Mouse (Mus musculus): ENCODE results near the gene Fezf2. TPM values are rescaled to one million over a fixed set of nuclear protein-coding genes. Genes with fewer than 3 reads are reported as not detected.

Gene Fezf2
- polyA plus RNA-seq, 1 experiment from 2014 or later = not detected

DNA sequence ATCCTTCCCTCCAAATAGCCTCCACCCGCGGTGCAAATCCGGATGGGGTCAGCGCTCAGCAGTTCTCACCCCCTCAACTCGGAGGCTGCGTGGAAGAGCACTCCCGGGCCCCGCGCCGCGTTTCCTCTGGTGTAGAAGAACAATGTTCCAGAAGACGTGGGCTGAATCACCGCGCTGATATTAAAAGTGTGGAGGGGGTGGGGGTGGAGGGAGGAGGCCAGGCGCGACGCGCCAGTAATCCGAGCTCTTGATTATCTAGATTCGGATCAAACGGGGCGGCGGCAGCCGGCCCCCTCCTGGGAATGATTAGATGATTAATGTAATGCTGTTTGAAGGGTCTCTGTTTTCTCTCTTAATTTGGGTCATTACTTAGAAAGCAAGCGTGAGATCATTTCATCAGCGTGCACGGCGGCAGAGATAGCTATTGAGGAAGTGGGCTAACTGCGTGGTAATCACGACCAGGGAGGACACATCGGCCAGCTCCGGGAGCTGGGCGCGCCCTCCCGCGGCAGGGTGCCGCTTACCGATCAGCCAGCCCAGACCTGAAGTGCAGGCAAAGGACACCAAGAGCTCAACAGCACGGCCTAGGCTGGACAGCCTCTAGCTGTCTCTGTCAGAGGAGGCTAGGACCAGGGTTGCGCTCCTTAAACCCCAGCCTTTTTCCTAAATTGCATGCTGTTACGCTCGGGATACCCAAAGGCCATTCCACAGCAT is 6.8 kb downstream of the Fezf2 start:
- H3K36me3 ChIP-seq = no peaks in the 10 kb centered on the region
- WGBS = under 1% methylated on average over 42 of the region's 42 CpGs
- peaks cover 91% of the 10 kb centered on the region for H3K27me3 ChIP-seq (replicated peaks)
- H3K27ac ChIP-seq = no peak overlapping the region
- no peak for ATAC-seq (ENCODE audit: insufficient read depth, low FRiP score, low read depth)
- no peak overlapping the region for H3K9ac ChIP-seq
- peak overlapping the region; percentile 10; the same call in 1 of the 2 replicates for H3K4me3 ChIP-seq (replicated peaks)
- peak overlapping the region; percentile 14; the same call in 1 of the 2 replicates for H3K4me2 ChIP-seq
- H3K9me3 ChIP-seq = no peaks in the 10 kb centered on the region
- H3K4me1 ChIP-seq = peaks cover 25% of the 10 kb centered on the region

DNA sequence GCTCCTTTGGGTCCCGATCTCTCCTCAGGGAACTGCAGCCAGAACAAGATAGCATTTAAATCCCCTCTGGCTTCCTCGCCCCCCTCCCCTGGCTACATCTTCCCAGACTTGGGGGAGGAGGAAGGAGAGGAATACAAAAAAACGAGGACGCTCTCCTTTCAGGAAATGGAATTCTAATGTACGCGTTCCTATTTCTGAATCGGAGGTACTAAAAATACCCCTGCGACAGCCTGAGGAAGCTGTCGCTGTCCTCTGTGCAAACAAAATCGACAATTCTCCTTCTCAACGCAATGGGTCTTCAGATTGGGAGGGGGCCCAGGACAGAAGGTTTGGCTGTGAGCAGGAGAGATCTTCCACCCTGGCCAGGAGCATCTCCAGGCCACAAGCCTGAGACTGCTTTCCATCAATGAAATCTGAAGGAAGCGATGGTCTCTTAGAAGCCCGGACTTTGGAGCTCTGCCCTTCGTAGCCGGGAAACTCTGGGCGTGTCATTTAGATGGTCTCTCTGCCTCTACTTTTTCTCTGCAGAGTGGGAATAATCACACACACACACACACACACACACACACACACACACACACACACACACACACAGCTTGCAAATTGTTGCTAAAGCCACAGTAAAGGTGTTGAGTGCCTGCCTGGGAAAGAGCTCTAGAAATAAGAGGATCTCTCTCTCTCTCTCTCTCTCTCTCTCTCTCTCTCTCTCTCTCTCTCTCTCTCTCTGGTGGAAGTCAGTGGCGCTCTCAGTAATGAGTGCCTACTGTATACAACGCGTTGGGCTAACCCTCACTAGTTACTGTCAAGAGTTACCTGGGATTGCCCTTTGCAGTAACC is 7.5 kb downstream of the Fezf2 start:
- 5% methylated on average over 19 of the region's 19 CpGs for WGBS
- peaks cover 91% of the 10 kb centered on the region for H3K27me3 ChIP-seq (replicated peaks)
- no peak overlapping the region for H3K4me2 ChIP-seq
- H3K36me3 ChIP-seq = no peaks in the 10 kb centered on the region
- H3K9me3 ChIP-seq = no peaks in the 10 kb centered on the region
- H3K27ac ChIP-seq = no peak overlapping the region
- H3K9ac ChIP-seq = no peak overlapping the region
- no peak for ATAC-seq (ENCODE audit: insufficient read depth, low FRiP score, low read depth)
- H3K4me1 ChIP-seq = peaks cover 18% of the 10 kb centered on the region
- H3K4me3 ChIP-seq (replicated peaks) = no peak overlapping the region

DNA sequence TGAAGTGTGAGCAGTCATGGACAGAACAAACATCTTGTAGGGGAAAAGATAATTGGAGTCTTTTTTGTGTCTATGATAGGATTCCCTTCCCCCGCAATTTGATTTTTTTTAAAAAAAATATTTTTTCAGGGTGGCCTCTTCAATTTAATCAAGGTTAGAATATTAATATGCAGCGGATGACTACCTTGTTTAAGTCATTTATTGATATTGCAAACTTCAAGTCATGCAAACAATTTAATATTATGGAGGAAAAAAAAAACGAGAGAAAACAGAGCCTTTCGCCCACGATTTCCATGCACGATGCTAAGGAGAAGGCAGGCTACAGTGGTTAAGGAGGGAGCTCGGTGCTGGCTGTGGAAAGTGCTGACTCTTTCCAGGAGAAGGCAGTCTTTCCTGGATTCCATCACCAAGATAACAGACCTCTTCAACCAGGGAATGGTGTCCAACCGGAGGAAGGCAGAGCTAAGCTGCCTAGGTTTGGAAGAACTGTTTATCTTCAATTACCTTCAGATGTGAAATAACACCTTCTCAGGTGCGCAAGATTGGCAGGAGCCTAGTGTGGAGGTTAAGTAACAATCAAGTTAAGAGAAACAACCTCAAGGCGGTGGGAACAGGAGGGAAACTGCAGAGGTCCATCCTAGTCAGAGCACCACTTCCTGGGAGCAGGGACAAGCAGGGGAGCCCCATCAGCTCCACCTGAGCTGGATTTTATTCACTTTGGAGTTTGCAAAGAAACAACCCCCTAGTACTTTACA is 9.0 kb downstream of the Fezf2 start:
- WGBS = 2% methylated on average over 10 of the region's 10 CpGs
- Histone ChIP-seq H3K4me3 (replicated peaks) (no peak overlapping the region), H3K4me2 (no peak overlapping the region), H3K9me3 (no peaks in the 10 kb centered on the region), H3K36me3 (no peaks in the 10 kb centered on the region), H3K9ac (no peak overlapping the region), H3K27me3 (replicated peaks) (peaks cover 90% of the 10 kb centered on the region), H3K4me1 (0 out of 2 replicates have a peak, but pooled peaks cover 9% of the 10 kb centered on the region), H3K27ac (no peak overlapping the region)
- no peak for ATAC-seq (ENCODE audit: insufficient read depth, low FRiP score, low read depth)

DNA sequence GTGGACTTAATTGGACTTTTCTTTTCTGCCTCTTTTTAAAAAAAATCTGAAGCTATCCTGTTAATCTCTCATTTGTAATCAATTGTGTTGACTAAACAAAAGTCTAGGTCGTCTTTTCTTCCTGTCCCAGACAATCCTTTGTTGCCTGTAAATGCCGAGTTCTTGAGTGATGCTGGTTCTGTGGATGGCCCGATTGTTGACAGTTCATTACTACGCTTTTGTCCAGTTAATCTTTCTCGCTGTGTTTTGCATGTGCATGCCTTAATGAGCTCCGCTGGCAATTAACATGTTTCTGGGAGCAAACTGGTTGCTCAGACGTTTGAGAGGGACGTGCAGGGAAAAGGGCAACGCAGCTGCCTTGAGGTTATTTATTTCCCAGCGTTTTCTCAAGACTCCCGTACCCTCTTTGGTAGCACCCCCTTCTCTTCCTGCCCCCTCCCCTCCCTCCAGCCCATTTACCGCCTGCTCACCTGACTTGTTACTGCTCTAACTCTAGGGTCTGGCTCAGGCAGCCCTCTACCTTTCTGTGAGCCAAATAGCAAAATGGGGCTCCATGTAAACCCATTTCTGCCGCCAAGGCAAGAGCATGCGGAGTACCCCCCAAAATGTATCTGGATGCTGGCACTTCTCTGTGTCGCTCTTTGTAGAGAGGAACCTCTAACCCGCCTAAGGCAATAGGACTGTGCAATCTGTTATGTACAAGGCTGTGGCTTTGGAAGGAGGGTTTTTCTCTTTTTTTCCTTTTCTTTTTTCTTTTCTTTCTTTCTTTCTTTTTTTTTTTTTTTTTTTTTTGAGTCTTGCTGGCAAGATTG is 9.8 kb downstream of the Fezf2 start:
- 4% methylated on average over 16 of the region's 16 CpGs for WGBS
- Histone ChIP-seq H3K9me3 (no peaks in the 10 kb centered on the region), H3K4me3 (replicated peaks) (no peak overlapping the region), H3K27me3 (replicated peaks) (peaks cover 82% of the 10 kb centered on the region), H3K36me3 (no peaks in the 10 kb centered on the region), H3K9ac (no peak overlapping the region), H3K4me2 (no peak overlapping the region), H3K4me1 (0 out of 2 replicates have a peak, but pooled peaks cover 9% of the 10 kb centered on the region), H3K27ac (no peak overlapping the region)
- ATAC-seq (ENCODE audit: insufficient read depth, low FRiP score, low read depth) = no peak

DNA sequence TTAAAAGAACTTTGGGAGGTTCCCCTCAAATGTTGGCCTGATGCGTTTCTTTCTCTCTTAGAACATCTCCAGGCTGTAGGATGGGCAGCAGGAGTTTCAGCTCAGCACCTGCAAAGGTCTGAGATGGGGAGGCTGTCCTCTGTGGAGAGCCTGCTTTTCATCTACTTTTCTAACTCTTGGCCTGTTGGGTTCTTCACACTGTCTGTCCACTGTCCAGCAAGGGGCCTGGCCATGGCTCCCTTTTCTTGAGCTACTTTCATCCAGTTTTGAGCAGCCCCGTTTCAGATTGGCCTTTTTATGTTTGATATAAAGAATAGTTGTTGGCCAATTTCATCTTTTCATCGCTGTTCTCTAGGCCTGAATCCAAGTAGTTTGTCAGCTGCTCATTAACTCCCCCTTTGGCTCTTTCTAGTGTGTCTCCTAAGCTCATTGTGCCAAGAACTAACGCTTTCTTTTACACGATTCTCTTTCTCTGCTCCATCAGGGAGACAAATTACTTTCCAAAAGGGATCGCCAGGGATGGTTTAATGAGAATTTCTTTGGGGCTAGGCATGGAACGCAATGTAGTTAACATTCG is 10.5 kb downstream of the Fezf2 start:
- H3K36me3 ChIP-seq = no peaks in the 10 kb centered on the region
- H3K9me3 ChIP-seq = no peaks in the 10 kb centered on the region
- H3K9ac ChIP-seq = no peak overlapping the region
- no peak for ATAC-seq (ENCODE audit: insufficient read depth, low FRiP score, low read depth)
- no peak overlapping the region for H3K4me3 ChIP-seq (replicated peaks)
- WGBS = 11% methylated on average over 8 of the region's 8 CpGs
- no peak overlapping the region for H3K27ac ChIP-seq
- 0 out of 2 replicates have a peak, but pooled peaks cover 9% of the 10 kb centered on the region for H3K4me1 ChIP-seq
- H3K4me2 ChIP-seq = no peak overlapping the region
- peaks cover 75% of the 10 kb centered on the region for H3K27me3 ChIP-seq (replicated peaks)

DNA sequence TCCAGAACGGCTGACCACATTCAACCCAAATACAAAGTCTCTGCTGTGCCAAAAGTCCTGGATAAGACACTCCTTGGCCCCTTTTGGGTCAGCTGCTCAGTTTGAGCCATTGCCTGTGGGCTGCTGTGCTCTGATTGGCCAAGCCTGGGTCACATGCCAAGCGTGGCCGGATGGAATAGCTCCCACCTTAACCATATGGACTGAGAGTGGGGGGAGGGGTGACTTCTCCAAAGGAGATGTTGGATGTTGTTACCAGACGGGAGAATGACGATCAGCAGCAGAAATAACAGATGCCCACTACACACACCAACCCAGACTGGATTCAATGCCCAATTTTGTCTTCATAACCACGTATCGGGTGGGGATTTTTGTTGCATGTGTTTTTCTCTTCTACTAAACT is 13.1 kb downstream of the Fezf2 start:
- peaks cover 52% of the 10 kb centered on the region for H3K27me3 ChIP-seq (replicated peaks)
- no peaks in the 10 kb centered on the region for H3K9me3 ChIP-seq
- no peak for ATAC-seq (ENCODE audit: insufficient read depth, low FRiP score, low read depth)
- H3K4me1 ChIP-seq = 0 out of 2 replicates have a peak, but pooled peaks cover under 1% of the 10 kb centered on the region
- no peak overlapping the region for H3K9ac ChIP-seq
- no peak overlapping the region for H3K4me2 ChIP-seq
- 45% methylated on average over 7 of the region's 7 CpGs for WGBS
- no peak overlapping the region for H3K27ac ChIP-seq
- no peaks in the 10 kb centered on the region for H3K36me3 ChIP-seq
- no peak overlapping the region for H3K4me3 ChIP-seq (replicated peaks)

DNA sequence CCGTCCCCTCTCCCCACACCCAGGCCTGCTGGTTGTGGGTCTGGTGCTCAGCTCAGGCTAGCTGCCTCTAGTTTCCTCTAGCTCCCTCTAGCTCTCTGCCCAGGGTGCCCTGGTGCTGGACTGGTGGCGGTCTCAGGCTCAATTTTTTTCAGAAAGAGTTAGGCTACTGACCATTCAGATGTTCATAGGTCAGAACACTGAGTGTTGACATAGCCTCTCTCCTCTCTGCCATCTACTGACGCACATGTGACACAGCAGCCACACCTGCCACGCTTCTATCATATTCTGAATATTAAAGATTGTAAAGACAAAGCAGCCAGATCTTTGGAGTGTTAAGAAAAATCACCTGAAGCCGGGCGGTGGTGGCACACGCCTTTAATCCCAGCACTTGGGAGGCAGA is 14.4 kb downstream of the Fezf2 start:
- no peak overlapping the region for H3K4me2 ChIP-seq
- H3K36me3 ChIP-seq = no peaks in the 10 kb centered on the region
- H3K9me3 ChIP-seq = no peaks in the 10 kb centered on the region
- no peak overlapping the region for H3K9ac ChIP-seq
- no peak for ATAC-seq (ENCODE audit: insufficient read depth, low FRiP score, low read depth)
- no peak overlapping the region for H3K4me3 ChIP-seq (replicated peaks)
- no peak overlapping the region for H3K27ac ChIP-seq
- H3K27me3 ChIP-seq (replicated peaks) = peaks cover 42% of the 10 kb centered on the region
- no peaks in the 10 kb centered on the region for H3K4me1 ChIP-seq
- WGBS = 78% methylated on average over 7 of the region's 7 CpGs

DNA sequence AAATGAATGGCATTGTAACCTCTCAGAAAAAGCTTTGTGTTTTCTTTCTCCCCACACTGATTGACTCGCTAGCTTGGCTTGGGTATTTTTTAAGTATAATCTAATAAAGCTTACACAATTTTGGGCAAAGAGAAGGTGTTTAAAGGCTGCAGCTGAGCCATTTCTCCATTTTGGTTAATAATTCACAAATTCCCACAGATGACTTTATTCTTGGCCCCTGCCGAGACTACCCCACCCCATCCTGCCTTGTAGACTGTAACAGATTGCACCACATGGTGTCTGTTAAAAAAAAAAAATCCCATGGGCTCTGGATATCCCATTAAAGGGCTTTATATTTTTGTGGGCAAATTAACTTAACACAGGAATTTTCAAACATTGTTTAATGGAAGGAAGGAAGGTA is 44.9 kb downstream of the Fezf2 start:
- H3K27me3 ChIP-seq (replicated peaks) = no peaks in the 10 kb centered on the region
- no peak overlapping the region for H3K4me3 ChIP-seq (replicated peaks)
- no peak overlapping the region for H3K4me2 ChIP-seq
- no peak overlapping the region for H3K27ac ChIP-seq
- no peak overlapping the region for H3K9ac ChIP-seq
- 46% methylated on average over 2 of the region's 2 CpGs for WGBS
- no peaks in the 10 kb centered on the region for H3K36me3 ChIP-seq
- H3K9me3 ChIP-seq = no peaks in the 10 kb centered on the region
- H3K4me1 ChIP-seq = no peaks in the 10 kb centered on the region
- no peak for ATAC-seq (ENCODE audit: insufficient read depth, low FRiP score, low read depth)

DNA sequence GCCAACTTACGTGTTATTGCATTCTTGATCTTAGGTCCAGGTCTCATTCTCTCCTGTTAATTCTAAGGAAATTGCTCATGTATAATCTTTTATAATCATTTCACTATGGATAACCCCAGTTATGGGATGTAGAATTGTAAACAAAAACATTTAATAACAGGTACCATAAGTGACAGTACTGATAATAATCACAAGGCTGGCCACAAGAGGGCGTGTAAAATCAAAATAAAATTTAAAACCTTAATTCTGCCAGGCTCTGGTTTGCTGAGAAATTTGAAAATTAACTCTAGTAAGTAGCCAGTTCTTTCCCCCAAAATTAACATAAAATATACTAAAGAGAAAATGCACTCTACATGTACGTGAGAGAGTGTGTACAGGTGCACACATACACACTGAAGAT is 47.3 kb downstream of the Fezf2 start:
- no peaks in the 10 kb centered on the region for H3K27me3 ChIP-seq (replicated peaks)
- no peak overlapping the region for H3K27ac ChIP-seq
- H3K9me3 ChIP-seq = no peaks in the 10 kb centered on the region
- H3K9ac ChIP-seq = no peak overlapping the region
- ATAC-seq (ENCODE audit: insufficient read depth, low FRiP score, low read depth) = no peak
- H3K36me3 ChIP-seq = no peaks in the 10 kb centered on the region
- H3K4me3 ChIP-seq (replicated peaks) = no peak overlapping the region
- no peaks in the 10 kb centered on the region for H3K4me1 ChIP-seq
- H3K4me2 ChIP-seq = no peak overlapping the region
- WGBS = 66% methylated on average over 3 of the region's 3 CpGs

DNA sequence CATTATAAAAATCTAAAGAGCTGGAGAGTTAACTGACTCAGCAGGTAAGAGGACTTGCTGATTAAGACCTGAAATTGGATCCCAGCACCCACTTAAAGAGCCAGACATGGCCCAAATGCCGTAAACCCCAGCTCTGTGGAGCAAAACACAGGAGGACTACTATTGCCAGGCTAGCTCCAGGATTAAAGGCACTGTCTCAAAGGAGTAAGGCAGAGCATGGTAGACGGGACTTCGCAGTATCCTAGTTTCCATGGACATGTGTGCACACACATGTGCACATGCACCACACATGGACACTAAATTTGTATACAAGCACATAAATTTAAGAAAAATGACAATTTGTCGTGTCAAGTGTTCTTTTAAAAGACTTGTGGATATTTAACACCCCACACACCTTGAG is 47.7 kb downstream of the Fezf2 start:
- no peak for ATAC-seq (ENCODE audit: insufficient read depth, low FRiP score, low read depth)
- no peak overlapping the region for H3K27ac ChIP-seq
- no peak overlapping the region for H3K4me3 ChIP-seq (replicated peaks)
- H3K4me2 ChIP-seq = no peak overlapping the region
- H3K27me3 ChIP-seq (replicated peaks) = no peaks in the 10 kb centered on the region
- H3K36me3 ChIP-seq = no peaks in the 10 kb centered on the region
- no peaks in the 10 kb centered on the region for H3K9me3 ChIP-seq
- H3K9ac ChIP-seq = no peak overlapping the region
- H3K4me1 ChIP-seq = no peaks in the 10 kb centered on the region
- 76% methylated on average over 4 of the region's 4 CpGs for WGBS

DNA sequence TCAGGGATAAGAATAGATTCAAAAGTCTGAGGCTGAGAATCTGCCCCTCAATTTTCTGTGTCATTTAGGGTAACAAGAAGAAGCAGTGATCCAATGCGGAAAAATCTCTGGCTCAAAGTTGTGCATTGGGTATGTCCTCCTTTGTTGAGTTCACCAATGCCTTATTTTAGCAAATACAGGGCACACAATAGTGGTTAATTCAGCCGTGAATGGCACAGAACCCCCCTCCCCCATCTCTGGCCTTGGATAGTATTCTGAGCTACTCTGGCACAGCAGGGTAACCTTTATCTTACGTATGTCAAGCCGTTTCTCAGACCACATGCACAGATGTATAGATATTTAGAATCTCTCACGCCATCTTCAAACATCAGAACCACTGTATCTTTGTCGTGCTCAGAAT is 48.3 kb downstream of the Fezf2 start:
- H3K36me3 ChIP-seq = no peaks in the 10 kb centered on the region
- H3K9me3 ChIP-seq = no peaks in the 10 kb centered on the region
- H3K4me1 ChIP-seq = no peaks in the 10 kb centered on the region
- no peaks in the 10 kb centered on the region for H3K27me3 ChIP-seq (replicated peaks)
- no peak overlapping the region for H3K9ac ChIP-seq
- WGBS = 87% methylated on average over 6 of the region's 6 CpGs
- no peak overlapping the region for H3K27ac ChIP-seq
- no peak overlapping the region for H3K4me3 ChIP-seq (replicated peaks)
- no peak for ATAC-seq (ENCODE audit: insufficient read depth, low FRiP score, low read depth)
- no peak overlapping the region for H3K4me2 ChIP-seq

All from stomach, embryonic 15.5 days (tissue).